Mouse (Mus musculus): ENCODE results near the gene Kcnmb1. TPM values are rescaled to one million over a fixed set of nuclear protein-coding genes. Genes with fewer than 3 reads are reported as not detected.
A peak's percentile ranks its signal among the peaks of the same experiment; 100 is the strongest.

Gene Kcnmb1
- polyA plus RNA-seq, 1 experiment from 2014 or later, result 0.25 TPM

GRCm38 (mm10) chr11:34008702-34009101, 45.9 kb downstream of the Kcnmb1 start:
- Histone ChIP-seq H3K36me3 (no peaks in the 10 kb centered on the region), H3K27me3 (no peaks in the 10 kb centered on the region), H3K4me3 (no peak overlapping the region), H3K4me2 (no peak overlapping the region), H3K9ac (no peak overlapping the region), H3K27ac (replicated peaks) (no peak overlapping the region), H3K4me1 (replicated peaks) (no peaks in the 10 kb centered on the region), H3K9me3 (no peaks in the 10 kb centered on the region)
- peak; percentile 40; the same call in 1 of the 2 replicates for ATAC-seq (ENCODE audit: low FRiP score, low read depth)
- WGBS, result 45% methylated on average over 9 of the region's 9 CpGs

GRCm38 (mm10) chr11:34009316-34010087, 46.7 kb downstream of the Kcnmb1 start:
- WGBS, result 79% methylated on average over 12 of the region's 12 CpGs
- Histone ChIP-seq H3K4me2 (no peak overlapping the region), H3K4me3 (no peak overlapping the region), H3K4me1 (replicated peaks) (no peaks in the 10 kb centered on the region), H3K9me3 (no peaks in the 10 kb centered on the region), H3K9ac (no peak overlapping the region), H3K27ac (replicated peaks) (0 out of 2 replicates have a peak overlapping the region, but pooled peaks have one; percentile 3), H3K27me3 (no peaks in the 10 kb centered on the region), H3K36me3 (no peaks in the 10 kb centered on the region)
- ATAC-seq (ENCODE audit: low FRiP score, low read depth), result no peak

- H3K36me3 ChIP-seq, result no peaks in the 10 kb centered on the region
- ATAC-seq (ENCODE audit: low FRiP score, low read depth), result no peak
- 78% methylated on average over 7 of the region's 7 CpGs for WGBS
These were observed 47.5 kb downstream of the Kcnmb1 start for GRCm38 (mm10) chr11:34010133-34010858.

GRCm38 (mm10) chr11:34010859-34011172, 48.0 kb downstream of the Kcnmb1 start:
- 77% methylated on average over 4 of the region's 4 CpGs for WGBS
- no peaks in the 10 kb centered on the region for H3K27me3 ChIP-seq
- H3K4me1 ChIP-seq (replicated peaks), result no peaks in the 10 kb centered on the region
- H3K27ac ChIP-seq (replicated peaks), result no peak overlapping the region
- H3K36me3 ChIP-seq, result no peaks in the 10 kb centered on the region
- no peaks in the 10 kb centered on the region for H3K9me3 ChIP-seq
- no peak overlapping the region for H3K9ac ChIP-seq
- ATAC-seq (ENCODE audit: low FRiP score, low read depth), result no peak
- no peak overlapping the region for H3K4me2 ChIP-seq
- no peak overlapping the region for H3K4me3 ChIP-seq

More at GRCm38 (mm10) chr11:34010133-34010858, 47.5 kb downstream of the Kcnmb1 start:
- H3K27ac ChIP-seq (replicated peaks), result 0 out of 2 replicates have a peak overlapping the region, but pooled peaks have one; percentile 3
- H3K4me3 ChIP-seq, result no peak overlapping the region
- H3K27me3 ChIP-seq, result no peaks in the 10 kb centered on the region
- H3K9ac ChIP-seq, result no peak overlapping the region
- no peaks in the 10 kb centered on the region for H3K4me1 ChIP-seq (replicated peaks)
- H3K4me2 ChIP-seq, result no peak overlapping the region
- H3K9me3 ChIP-seq, result no peaks in the 10 kb centered on the region

GRCm38 (mm10) chr11:34012007-34012652, 49.3 kb downstream of the Kcnmb1 start:
- no peak overlapping the region for H3K27ac ChIP-seq (replicated peaks)
- no peak for ATAC-seq (ENCODE audit: low FRiP score, low read depth)
- 81% methylated on average over 6 of the region's 6 CpGs for WGBS
- H3K27me3 ChIP-seq, result no peaks in the 10 kb centered on the region
- H3K36me3 ChIP-seq, result no peaks in the 10 kb centered on the region
- H3K4me3 ChIP-seq, result no peak overlapping the region
- no peaks in the 10 kb centered on the region for H3K4me1 ChIP-seq (replicated peaks)
- no peak overlapping the region for H3K4me2 ChIP-seq
- H3K9me3 ChIP-seq, result no peaks in the 10 kb centered on the region
- H3K9ac ChIP-seq, result no peak overlapping the region

Other genes starting within 250 kb of the Kcnmb1 start
- 107 and 130 TPM in 2 replicates for gene Kcnip1, start 30.1 kb downstream of the Kcnmb1 start, polyA plus RNA-seq (2015; fragmentation: Nextera tagmentation; extraction: Ambion mirVana)
- gene Lcp2, start 83.9 kb downstream of the Kcnmb1 start, polyA plus RNA-seq (2015; fragmentation: Nextera tagmentation; extraction: Ambion mirVana), result 1.7 and 2.5 TPM in 2 replicates
- gene 4930469K13Rik, start 135.5 kb downstream of the Kcnmb1 start, polyA plus RNA-seq (2015; fragmentation: Nextera tagmentation; extraction: Ambion mirVana), result 4.5 and 8.5 TPM in 2 replicates
- gene Foxi1, start 245.1 kb downstream of the Kcnmb1 start, polyA plus RNA-seq (2015; fragmentation: Nextera tagmentation; extraction: Ambion mirVana), result not detected in 2 replicates